Mouse (Mus musculus) gastrocnemius, adult 18-20 months (tissue): ENCODE results near the gene Zfp36l2. TPM values are rescaled to one million over a fixed set of nuclear protein-coding genes. Genes with fewer than 3 reads are reported as not detected.
"Not testable (repeated sequence)": the region's sequence is repeated elsewhere in the genome, so short reads cannot be mapped to it uniquely, and the experiment has no call there.

Experiments
- DNase-seq: peaks from one replicate; pipeline ENCODE4 v3.0.0; 2021; ENCODE audit warnings: low spot score
- total RNA-seq, 2 experiments: library from RNA; stranded (reverse); gene quantifications; 2 replicates each; pipeline ENCODE4 v1.2.3; 2021

The Zfp36l2 gene
- total RNA-seq, 2 experiments from 2014 or later = 7.4 to 10.8 TPM

DNA sequence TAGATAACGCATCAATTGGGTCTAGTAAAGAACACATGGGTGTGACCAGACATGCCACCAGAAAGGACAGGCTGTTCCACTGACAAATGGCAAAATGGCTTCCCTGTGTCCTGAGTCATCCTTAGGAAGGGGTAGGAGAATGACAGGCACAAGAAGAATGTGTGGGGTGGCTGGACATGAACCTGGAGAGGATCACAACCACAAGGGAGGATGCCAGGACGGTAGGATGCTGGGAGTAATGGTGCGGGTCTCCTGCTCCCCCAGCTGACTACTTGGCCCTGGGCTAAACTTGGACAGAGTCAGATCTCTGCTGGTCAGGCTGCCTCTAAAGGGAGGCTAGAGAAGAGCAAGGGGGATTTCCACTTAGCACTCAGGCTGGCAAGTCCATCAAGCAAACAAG, 8.1 kb upstream of the Zfp36l2 start:
- no peak for DNase-seq

- no peak for DNase-seq
Observed at GRCm38 (mm10) chr17:84195003-84195395, 7.3 kb upstream of the Zfp36l2 start.

- DNase-seq = no peak
Observed at GRCm38 (mm10) chr17:84194282-84195002, 6.7 kb upstream of the Zfp36l2 start.

- no peak for DNase-seq
Observed at GRCm38 (mm10) chr17:84193411-84193810, 5.7 kb upstream of the Zfp36l2 start.

DNA sequence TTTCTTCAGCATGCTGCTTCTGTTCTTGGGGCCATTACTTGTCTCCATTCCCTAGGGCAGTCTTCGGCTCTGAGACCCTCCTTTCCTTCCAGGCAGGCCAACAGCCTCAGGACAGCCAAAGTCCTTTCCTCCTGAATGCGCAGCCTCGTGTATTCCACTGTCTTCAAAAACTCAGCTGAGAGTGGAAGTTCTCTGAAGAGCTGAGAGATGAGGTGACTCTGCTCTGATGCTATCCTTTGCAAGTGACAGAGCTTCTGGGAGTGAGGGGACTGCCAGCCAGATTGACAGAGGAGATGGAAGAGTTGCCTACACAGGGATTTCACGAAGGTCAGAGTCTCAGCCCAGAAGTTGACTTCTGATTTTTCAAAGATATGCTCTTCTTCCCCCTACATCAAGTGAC, 4.2 kb upstream of the Zfp36l2 start:
- no peak for DNase-seq

DNA sequence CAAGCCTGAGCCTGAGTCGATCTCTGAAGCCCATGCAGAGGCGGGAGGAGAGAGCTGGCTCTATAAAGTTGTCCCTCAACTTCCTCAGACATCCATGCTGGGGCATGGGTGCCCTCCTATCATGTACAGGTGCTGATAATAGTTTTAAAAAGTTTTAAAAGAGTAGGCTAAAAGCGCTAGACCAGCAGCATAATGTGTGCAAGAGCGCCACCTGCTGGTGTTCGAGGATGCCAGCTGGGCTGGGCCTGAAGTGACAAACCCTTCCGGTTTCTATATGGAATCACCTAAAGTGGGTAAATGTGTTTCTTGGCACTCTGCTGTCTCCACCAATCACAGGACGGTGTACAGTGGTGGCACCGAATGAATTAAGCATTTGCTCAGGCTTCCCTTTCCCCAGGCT, 3.1 kb upstream of the Zfp36l2 start:
- peak; percentile 86 for DNase-seq

DNA sequence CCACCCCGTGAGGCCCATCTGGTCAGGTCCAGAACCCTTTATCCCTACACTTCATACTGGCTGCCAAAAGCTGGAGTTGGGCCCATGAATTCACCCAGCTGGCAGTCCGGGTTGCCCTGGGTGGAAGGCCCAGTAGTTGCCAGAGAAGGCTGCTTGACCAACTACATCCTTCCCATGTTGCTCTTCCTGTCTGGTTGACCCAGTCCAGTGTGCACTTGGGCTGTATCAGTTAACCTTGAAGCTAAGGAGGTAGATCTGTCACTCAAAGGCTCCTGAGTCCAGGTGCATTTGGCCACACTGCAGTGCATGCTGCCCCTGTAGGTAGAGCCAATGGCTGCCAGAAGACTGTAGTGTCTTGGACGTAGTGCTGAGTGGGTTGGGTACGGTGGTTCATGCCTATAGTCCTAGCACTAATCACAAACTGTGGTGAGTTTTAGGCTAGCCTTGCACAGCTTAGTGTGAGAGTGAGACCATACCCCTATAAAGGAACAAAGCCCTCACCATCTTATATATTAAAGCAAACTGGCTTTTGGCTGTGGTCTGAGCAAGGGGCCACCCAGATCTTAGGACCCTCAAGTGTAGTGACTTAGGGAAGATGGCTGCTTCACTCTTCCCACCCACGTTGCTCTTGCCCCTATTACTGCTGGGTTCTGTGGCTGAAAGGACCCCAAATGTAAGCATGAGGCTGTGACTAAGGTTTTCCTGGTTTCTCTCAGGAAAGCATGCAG, 1.5 kb upstream of the Zfp36l2 start:
- DNase-seq = no peak

GRCm38 (mm10) chr17:84188374-84188961, 721 bp upstream of the Zfp36l2 start:
- DNase-seq = peak; percentile 93

- not testable (repeated sequence) for DNase-seq
Observed at GRCm38 (mm10) chr17:84187264-84187663, 483 bp downstream of the Zfp36l2 start.

DNA sequence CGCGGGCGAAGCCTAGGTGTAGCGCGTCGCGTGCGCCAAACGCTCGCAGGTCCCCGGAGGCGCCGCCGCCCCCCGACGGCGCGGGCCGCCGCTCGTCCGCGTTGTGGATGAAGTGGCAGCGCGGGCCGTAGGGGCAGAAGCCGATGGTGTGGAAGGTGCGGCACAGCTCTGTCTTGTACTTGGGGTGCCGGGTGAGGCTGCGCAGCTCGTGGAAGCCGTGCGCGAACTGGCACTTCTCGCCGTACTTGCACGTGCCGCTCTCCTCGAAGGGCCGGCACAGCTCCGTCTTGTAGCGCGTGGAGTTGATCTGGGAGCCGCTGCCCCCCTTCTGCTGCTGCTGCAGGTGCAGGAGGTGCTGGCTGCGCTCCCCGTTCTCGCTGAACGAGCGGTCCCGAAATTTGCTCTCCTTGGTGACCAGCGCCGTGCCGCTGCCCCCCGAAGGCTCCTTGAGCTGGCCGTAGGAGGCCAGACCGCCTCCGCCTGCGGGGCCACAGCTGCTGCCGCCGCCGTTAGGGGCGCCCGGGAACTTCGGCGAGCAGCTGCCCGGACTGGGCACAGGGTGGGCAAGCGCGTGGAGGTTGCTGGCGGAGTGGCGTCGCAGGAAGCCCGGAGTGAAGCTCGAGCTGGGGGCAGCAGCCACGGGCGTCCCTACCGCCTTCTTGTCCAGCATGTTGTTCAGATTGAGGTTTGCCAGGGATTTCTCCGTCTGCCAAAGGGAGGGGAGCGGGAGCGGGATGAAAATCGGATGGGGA, 1.1 kb downstream of the Zfp36l2 start:
- peak; percentile 38 for DNase-seq

DNA sequence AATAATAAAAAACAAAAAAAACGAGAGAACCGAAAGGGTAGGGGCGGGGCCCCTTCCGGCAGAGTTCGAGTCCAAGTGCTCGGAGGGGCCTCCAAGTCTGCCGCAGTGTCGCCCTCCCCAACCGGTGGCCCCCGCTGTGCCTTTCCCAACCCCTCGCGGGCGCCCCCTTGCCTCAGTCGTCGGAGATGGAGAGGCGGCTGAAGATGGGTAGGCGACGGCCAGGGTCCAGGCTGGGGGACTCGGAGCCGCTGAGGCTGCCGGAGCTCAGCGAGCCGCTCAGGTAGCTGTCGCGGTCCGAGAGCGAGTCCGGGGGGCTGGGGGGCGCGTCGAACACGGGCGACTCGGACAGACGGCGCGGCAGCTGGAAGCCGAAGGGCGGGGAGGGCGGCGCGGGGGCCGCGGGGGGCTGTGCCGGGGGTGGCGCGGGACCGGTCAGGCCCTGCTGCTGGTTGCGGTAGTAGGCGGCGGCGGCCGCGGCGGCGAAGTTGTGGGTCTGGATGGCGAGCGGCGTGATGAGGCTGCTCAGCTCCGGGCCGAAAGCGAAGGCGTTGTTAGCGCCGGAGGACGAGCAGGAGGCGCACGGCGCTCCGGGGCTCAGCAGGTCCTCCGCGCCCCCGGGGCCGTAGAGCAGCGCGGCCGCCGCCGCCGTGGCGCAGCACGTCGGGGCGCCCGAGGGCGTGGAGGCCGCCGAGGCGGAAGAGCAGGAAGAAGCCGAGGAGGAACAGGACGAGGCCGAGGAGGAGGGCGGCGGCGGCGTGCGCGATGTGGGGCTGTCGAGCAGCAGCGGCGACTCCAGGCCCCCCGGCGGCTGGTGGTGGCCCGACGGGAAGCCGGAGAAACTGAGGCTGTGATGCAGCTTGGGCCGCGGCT, 1.9 kb downstream of the Zfp36l2 start:
- no peak for DNase-seq

GRCm38 (mm10) chr17:84185011-84185411, 2.7 kb downstream of the Zfp36l2 start:
- DNase-seq = no peak

DNA sequence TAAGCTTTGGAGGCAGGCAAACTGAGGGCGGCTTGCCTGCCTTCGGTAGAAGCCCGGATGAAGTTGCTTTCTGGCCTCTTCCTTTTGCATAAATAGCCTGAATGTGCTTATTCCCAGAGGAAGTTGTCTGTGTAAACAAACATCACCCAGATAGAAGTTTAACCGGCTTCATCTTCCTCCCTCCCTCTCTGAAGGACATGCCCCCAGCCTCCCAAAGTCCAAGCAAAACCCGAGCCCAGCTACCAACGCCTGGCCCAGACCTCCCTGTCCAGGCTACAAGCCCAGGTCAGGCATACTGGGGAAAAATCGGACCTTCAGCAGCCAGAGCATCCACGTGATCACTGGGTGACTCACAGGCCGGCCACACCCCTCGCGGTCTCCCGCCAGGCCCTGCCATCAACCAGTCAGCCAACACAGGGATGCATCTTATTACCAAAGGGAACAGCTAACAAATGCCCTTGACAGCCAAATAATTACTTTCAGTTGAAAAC, 4.4 kb downstream of the Zfp36l2 start:
- DNase-seq = peak; percentile 87

GRCm38 (mm10) chr17:84182311-84183271, 5.2 kb downstream of the Zfp36l2 start:
- DNase-seq = no peak

GRCm38 (mm10) chr17:84181502-84182310, 6.0 kb downstream of the Zfp36l2 start:
- no peak for DNase-seq

DNA sequence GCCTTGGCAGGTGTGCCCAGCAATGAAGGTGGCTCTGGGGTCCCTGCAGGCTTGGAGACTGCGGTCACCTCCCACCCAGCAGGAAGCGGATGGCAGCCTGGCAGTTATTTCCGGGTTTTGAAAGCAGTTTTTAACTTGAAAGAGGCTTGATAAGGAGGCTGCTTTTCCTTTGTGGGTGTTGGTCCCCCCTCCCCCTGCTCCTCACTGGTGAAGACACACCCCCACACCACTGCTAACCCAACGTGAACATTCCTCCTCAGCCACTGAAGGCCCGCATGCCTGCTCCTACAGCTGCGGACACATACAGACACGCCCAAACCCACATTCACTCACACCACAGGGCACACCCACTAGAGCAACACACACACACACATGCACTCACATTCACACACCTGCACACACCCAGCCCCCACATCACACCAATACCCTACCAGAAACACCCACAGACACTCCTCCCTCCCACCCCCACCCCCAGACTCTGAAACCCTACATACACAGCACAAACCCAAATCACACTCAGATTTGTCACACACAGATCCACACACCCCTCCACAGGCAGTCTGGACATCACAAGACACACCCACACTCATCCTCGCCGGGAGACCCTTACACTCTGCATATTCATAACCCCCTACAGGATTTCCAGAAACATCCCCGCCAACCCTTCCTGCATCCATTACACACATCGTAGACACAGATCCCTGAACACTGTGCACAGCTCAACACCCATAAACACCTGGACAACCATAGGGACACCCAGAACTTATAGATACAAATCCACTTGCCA, 6.8 kb downstream of the Zfp36l2 start:
- DNase-seq = no peak

DNA sequence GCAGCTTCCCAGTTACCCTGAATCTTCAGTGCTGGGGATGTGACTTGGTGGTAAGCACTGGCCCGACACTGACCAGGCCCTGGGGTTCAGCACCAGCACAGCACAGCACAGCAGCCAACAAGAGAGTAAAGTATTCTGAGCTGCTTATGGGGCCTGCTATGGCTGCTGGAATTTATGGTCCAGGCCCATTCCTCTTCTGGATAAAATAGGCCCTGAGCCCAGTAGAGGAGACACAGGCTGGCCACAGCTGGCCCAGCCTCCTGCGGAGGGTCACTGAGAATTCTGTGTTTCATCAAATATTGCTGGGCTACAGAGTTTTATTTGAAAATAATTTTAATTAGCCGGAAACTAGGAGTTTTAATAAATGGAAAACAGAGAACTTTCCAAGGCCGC, 7.8 kb downstream of the Zfp36l2 start:
- no peak for DNase-seq
